Mouse (Mus musculus): ENCODE measurements around the gene Anks3. TPM values are rescaled to one million over a fixed set of nuclear protein-coding genes. Genes with fewer than 3 reads are reported as not detected.

Anks3 gene
- total and polyA plus RNA-seq, 3 experiments = 27.1 to 33.9 TPM; not detected in 1

- no peaks in the 10 kb centered on the region for H3K9me3 ChIP-seq (replicated peaks; ENCODE audit: insufficient read depth, low read length)
- no peak within 1 kb of the TSS for H3K4me3 ChIP-seq (ENCODE audit: control insufficient read depth in 1 of 2, insufficient read depth in 1 of 2, low read depth in 2 of 2, low read length in 2 of 2)
- H3K9ac ChIP-seq (ENCODE audit: control insufficient read depth, low read depth, low read length, poor library complexity, severe bottlenecking) = no peak within 1 kb of the TSS
- peaks cover 0 to 14% of the 10 kb centered on the region in 2 experiments; a peak in 2 of 4 replicates for H3K4me1 ChIP-seq (ENCODE audit: control insufficient read depth in 1 of 2, insufficient read depth in 2 of 2, low read length in 2 of 2)
- no peaks in the 10 kb centered on the region for H3K27me3 ChIP-seq (ENCODE audit: control insufficient read depth in 1 of 2, insufficient read depth in 2 of 2, low read length in 2 of 2)
- TF ChIP-seq MAX (IDR thresholded peaks at IDR 0.05; ENCODE audit: low read length) (no peak), E2F4 (IDR thresholded peaks at IDR 0.05; ENCODE audit: borderline replicate concordance, low read depth, low read length) (no peak), TAL1 (IDR thresholded peaks at IDR 0.05; ENCODE audit: low read length) (no peak), TCF12 (IDR thresholded peaks at IDR 0.05; ENCODE audit: low read depth, low read length) (no peak), CHD2 (IDR thresholded peaks at IDR 0.05; ENCODE audit: low read length) (no peak), USF2 (IDR thresholded peaks at IDR 0.05; ENCODE audit: borderline replicate concordance in 1 of 2, insufficient read depth in 1 of 2, low read depth in 1 of 2, low read length in 2 of 2) (no peak), POLR2AphosphoS5 (IDR thresholded peaks at IDR 0.05; ENCODE audit: borderline replicate concordance, low read depth, low read length) (no peak), UBTF (IDR thresholded peaks at IDR 0.05; ENCODE audit: borderline replicate concordance, insufficient read depth, low read depth, low read length) (no peak), GATA1 (IDR thresholded peaks at IDR 0.05; ENCODE audit: low read depth, low read length) (no peak), MYC (IDR thresholded peaks at IDR 0.05; ENCODE audit: low read depth, low read length) (no peak), CHD1 (IDR thresholded peaks at IDR 0.05; ENCODE audit: low read depth, low read length) (no peak), MXI1 (IDR thresholded peaks at IDR 0.05; ENCODE audit: low read depth, low read length) (no peak), BHLHE40 (IDR thresholded peaks at IDR 0.05; ENCODE audit: borderline replicate concordance, low read depth, low read length) (no peak), ELF1 (IDR thresholded peaks at IDR 0.05; ENCODE audit: low read depth, low read length) (no peak), NELFE (IDR thresholded peaks at IDR 0.05; ENCODE audit: low read depth, low read length) (no peak), MEF2A (IDR thresholded peaks at IDR 0.05; ENCODE audit: extremely low read depth, insufficient replicate concordance, low read depth, low read length, poor library complexity, severe bottlenecking) (no peak)
- no peak within 1 kb of the TSS for H3K27ac ChIP-seq (ENCODE audit: control insufficient read depth, low read depth, low read length)
- peaks cover 0 to 9% of the 10 kb centered on the region in 2 experiments; a peak in 2 of 4 replicates for H3K36me3 ChIP-seq (ENCODE audit: control insufficient read depth in 1 of 2, insufficient read depth in 2 of 2, low read length in 2 of 2)
- no peaks in the 10 kb centered on the region for H3K79me2 ChIP-seq (ENCODE audit: control insufficient read depth, insufficient read depth, low read length, poor library complexity)
- no peak for DNase-seq (ENCODE audit: low read depth, low spot score)
These were observed 43.1 kb upstream of the Anks3 start, which contains the start of gene Smim22 for GRCm38 (mm10) chr16:5007067-5007466. Smim22 (plus strand) TSS chr16:5007288.

GRCm38 (mm10) chr16:5000611-5001010 lies 36.6 kb upstream of the Anks3 start:
- no peaks in the 10 kb centered on the region for H3K79me2 ChIP-seq (ENCODE audit: control insufficient read depth, insufficient read depth, low read length, poor library complexity)
- no peak overlapping the region for H3K9ac ChIP-seq (ENCODE audit: control insufficient read depth, low read depth, low read length, poor library complexity, severe bottlenecking)
- H3K9me3 ChIP-seq (replicated peaks; ENCODE audit: insufficient read depth, low read length) = no peaks in the 10 kb centered on the region
- no peak for DNase-seq (ENCODE audit: low read depth, low spot score)
- no peak overlapping the region for H3K27ac ChIP-seq (ENCODE audit: control insufficient read depth, low read depth, low read length)
- H3K4me3 ChIP-seq (ENCODE audit: control insufficient read depth in 1 of 2, insufficient read depth in 1 of 2, low read depth in 2 of 2, low read length in 2 of 2) = no peak overlapping the region
- peaks cover 3 to 4% of the 10 kb centered on the region in 2 experiments; a peak in 2 of 4 replicates for H3K27me3 ChIP-seq (ENCODE audit: control insufficient read depth in 1 of 2, insufficient read depth in 2 of 2, low read length in 2 of 2)
- H3K4me1 ChIP-seq (ENCODE audit: control insufficient read depth in 1 of 2, insufficient read depth in 2 of 2, low read length in 2 of 2) = peaks cover 0 to 3% of the 10 kb centered on the region in 2 experiments; a peak in 1 of 4 replicates
- TF ChIP-seq TAL1 (IDR thresholded peaks at IDR 0.05; ENCODE audit: low read length) (no peak), ZNF384 (IDR thresholded peaks at IDR 0.05; ENCODE audit: low read depth, low read length) (no peak)
- peaks cover 0 to 5% of the 10 kb centered on the region in 2 experiments; a peak in 2 of 4 replicates for H3K36me3 ChIP-seq (ENCODE audit: control insufficient read depth in 1 of 2, insufficient read depth in 2 of 2, low read length in 2 of 2)
